Mouse (Mus musculus): ENCODE measurements around the gene Tm9sf2.

DNA sequence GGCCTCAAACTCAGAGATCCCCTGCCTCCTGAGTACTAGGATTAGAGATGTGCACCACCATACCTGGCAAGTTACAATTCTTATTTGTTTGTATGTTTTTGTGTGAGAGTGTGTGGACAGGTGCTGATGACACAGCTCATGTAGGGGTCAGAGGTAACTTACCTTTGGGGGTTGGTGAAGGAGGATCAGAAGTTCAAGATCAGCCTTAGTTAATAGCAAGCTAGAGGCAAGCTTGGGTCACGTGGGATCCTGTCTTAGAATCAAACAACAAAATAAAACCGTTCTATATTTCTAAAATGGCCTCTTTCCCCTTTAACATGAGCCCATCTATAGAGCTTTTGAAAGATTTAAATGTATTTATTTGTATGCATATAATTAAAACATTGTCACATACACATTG, 83.7 kb downstream of the Tm9sf2 start:
- TF ChIP-seq EP300 (optimal IDR thresholded peaks at IDR 0.05) = no peak
- TF ChIP-seq CTCF (IDR thresholded peaks at IDR 0.05; ENCODE audit: low read depth) = no peak
